Mouse (Mus musculus): ENCODE measurements around the gene Yju2. TPM values are rescaled to one million over a fixed set of nuclear protein-coding genes. Genes with fewer than 3 reads are reported as not detected.

Yju2 gene
- polyA plus RNA-seq, 1 experiment from 2014 or later = 20.0 TPM

DNA sequence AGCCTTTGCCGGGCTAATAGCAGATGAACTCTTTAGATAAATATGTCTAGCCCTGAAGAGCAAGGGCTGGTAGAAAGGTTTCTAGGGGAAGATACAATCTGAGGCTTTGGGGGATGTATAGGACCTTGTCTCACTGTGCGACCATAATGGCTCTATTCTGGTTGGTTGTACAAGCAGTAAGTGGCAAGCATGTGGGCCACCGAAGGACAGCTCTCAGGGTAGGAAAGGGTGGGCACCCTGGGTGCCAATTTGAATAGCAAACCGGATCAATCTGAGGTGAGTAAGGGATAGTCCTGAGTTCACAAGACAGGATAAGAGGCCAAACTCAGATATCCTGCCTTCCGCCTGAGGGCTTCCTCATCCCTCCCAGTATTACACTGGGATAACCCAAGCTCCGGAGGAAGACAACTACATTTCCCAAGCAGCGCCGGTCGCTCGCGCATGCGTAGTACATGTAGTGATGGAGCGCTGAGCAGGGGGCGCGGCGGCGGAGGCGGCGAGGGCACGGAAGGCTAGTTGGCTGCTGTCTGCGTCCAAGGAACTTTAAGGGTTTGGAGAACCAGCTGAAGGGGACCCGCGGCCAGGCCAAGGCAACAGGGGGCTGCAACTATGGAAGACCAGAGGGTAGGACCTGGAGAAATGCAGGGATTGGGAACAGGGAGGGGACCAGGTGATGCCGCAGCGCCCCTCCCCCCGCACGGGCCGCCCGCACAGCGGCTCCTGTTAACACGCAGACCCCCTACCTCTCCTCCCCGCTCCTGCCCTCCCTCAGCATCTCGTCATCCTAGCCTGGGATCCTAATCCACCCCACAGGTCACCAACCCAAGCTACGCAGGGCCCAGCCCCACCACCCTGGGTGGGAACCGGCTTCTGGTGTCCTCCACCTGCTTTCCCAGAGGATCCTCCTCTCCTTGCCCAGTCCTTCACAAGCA, 27.4 kb downstream of the Yju2 start, which contains the start of gene Fsd1:
TSS of gene Fsd1 (plus strand) at position 480 of the 932 bp plus-strand sequence.
- WGBS = 9% methylated on average over 33 of the region's 35 CpGs
- ATAC-seq (ENCODE audit: low FRiP score, low TSS enrichment) (peak; percentile 89), DNase-seq (peak; percentile 95)
- H3K27me3 ChIP-seq (ENCODE audit: control insufficient read depth, insufficient read depth, low read length) = no peaks in the 10 kb centered on the region
- peaks cover 7% of the 10 kb centered on the region for H3K4me1 ChIP-seq (ENCODE audit: control insufficient read depth, insufficient read depth, low read length)
- peaks cover 23% of the 10 kb centered on the region for H3K36me3 ChIP-seq (ENCODE audit: control insufficient read depth, insufficient read depth, low read length)
- H3K4me2 ChIP-seq (ENCODE audit: low read length) = peak within 1 kb of the TSS; percentile 91
- no peaks in the 10 kb centered on the region for H3K9me3 ChIP-seq (ENCODE audit: control insufficient read depth, low read length)
- peak within 1 kb of the TSS; percentile 78 for H3K4me3 ChIP-seq (replicated peaks; ENCODE audit: low read depth, low read length)
- peak within 1 kb of the TSS; percentile 70 for H3K27ac ChIP-seq (replicated peaks; ENCODE audit: low read depth, low read length)
- H3K9ac ChIP-seq (replicated peaks; ENCODE audit: low read length) = peak within 1 kb of the TSS; percentile 84

DNA sequence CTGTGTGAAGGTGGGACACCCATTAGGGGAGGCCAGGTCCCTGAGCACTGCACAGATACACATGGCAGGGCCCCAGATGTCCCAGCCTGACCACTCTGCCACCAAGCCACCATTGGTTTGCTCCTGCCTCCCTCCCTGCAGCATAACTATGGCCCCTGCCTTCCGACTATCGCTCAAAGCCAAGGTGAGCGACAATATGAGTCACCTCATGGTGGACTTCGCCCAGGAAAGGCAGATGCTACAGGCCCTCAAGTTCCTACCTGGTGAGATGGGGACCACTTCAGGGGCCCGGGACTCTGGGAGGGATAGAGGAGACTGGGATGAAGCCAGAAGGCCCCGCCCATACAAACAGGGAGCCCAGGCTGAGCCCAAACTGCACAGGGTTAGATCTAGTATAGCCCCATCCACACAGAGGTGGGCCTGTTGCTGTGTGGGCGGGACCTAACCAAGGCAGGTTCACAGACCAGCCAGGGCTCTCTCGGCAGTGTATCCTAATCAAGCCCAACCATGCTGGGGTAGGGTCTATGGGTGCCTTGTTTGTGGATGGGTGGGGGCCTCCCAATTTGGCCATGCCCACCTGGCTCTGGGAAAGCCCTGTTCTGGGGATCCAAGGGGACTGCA, 31.5 kb downstream of the Yju2 start:
- Histone ChIP-seq H3K4me3 (replicated peaks; ENCODE audit: low read depth, low read length) (no peak overlapping the region), H3K36me3 (ENCODE audit: control insufficient read depth, insufficient read depth, low read length) (peaks cover 61% of the 10 kb centered on the region), H3K9ac (replicated peaks; ENCODE audit: low read length) (no peak overlapping the region), H3K4me1 (ENCODE audit: control insufficient read depth, insufficient read depth, low read length) (peaks cover 7% of the 10 kb centered on the region), H3K27me3 (ENCODE audit: control insufficient read depth, insufficient read depth, low read length) (no peaks in the 10 kb centered on the region), H3K9me3 (ENCODE audit: control insufficient read depth, low read length) (no peaks in the 10 kb centered on the region), H3K4me2 (ENCODE audit: low read length) (no peak overlapping the region), H3K27ac (replicated peaks; ENCODE audit: low read depth, low read length) (no peak overlapping the region)
- DNase-seq (no peak), ATAC-seq (ENCODE audit: low FRiP score, low TSS enrichment) (no peak)
- WGBS = 91% methylated on average over 8 of the region's 8 CpGs

DNA sequence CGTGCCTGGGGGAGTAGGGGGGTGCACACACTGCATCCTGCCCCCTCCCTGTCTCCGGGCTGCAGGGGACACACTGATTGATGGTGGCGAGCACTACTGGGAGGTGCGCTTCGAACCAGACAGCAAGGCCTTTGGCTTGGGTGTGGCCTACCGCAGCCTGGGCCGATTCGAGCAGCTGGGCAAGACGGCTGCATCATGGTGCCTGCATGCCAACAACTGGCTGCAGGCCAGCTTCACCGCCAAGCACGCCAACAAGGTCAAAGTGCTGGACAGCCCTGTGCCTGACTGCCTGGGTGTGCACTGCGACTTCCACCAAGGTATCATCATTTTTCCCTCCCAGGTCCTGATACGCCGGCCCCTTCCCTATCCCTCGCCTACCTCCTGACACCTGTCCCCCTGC, 37.1 kb downstream of the Yju2 start:
- 91% methylated on average over 15 of the region's 15 CpGs for WGBS
- ATAC-seq (ENCODE audit: low FRiP score, low TSS enrichment) (no peak), DNase-seq (no peak)
- H3K36me3 ChIP-seq (ENCODE audit: control insufficient read depth, insufficient read depth, low read length) = peaks cover 63% of the 10 kb centered on the region
- H3K4me3 ChIP-seq (replicated peaks; ENCODE audit: low read depth, low read length) = no peak overlapping the region
- no peaks in the 10 kb centered on the region for H3K9me3 ChIP-seq (ENCODE audit: control insufficient read depth, low read length)
- peaks cover 9% of the 10 kb centered on the region; the same call in 1 of the 2 replicates for H3K27me3 ChIP-seq (ENCODE audit: control insufficient read depth, insufficient read depth, low read length)
- no peak overlapping the region for H3K9ac ChIP-seq (replicated peaks; ENCODE audit: low read length)
- H3K4me1 ChIP-seq (ENCODE audit: control insufficient read depth, insufficient read depth, low read length) = no peaks in the 10 kb centered on the region
- H3K4me2 ChIP-seq (ENCODE audit: low read length) = no peak overlapping the region
- H3K27ac ChIP-seq (replicated peaks; ENCODE audit: low read depth, low read length) = no peak overlapping the region

DNA sequence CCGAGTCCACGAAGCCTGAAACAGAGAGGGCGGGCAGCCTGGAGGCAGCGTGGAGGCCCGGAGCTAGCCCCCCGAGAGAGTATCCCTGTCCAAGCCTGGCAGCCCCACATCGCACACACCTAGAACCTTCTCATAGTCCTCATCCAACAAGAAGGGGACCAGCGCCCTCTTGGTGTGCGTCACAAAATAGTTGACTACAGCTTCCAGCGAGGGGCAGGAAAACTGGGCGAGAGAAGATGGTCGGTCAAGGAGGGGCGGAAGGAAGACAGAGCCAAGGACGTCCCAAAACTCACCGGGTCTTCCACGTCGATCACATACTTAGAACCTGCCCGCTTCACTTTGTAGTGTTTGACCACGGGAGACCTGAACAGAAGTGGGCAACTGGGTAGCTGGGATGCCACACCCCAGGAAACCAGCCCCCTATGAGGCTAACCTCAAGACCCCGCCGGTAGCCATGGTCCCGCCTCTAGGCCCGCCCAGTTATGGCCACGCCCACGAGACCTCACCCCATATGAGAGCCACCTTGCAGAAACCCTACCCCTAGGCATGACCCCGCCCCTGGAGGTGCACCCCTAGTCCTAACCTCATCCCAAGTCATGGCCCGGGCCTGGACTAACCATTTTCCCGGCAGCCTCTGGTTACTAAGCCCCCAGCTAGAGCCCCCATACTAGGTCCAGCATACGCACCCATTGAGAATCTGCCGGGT, 41.0 kb downstream of the Yju2 start:
- Histone ChIP-seq H3K27me3 (ENCODE audit: control insufficient read depth, insufficient read depth, low read length) (peaks cover 9% of the 10 kb centered on the region; the same call in 1 of the 2 replicates), H3K4me3 (replicated peaks; ENCODE audit: low read depth, low read length) (no peak overlapping the region), H3K27ac (replicated peaks; ENCODE audit: low read depth, low read length) (no peak overlapping the region), H3K4me1 (ENCODE audit: control insufficient read depth, insufficient read depth, low read length) (no peaks in the 10 kb centered on the region), H3K9me3 (ENCODE audit: control insufficient read depth, low read length) (no peaks in the 10 kb centered on the region), H3K9ac (replicated peaks; ENCODE audit: low read length) (no peak overlapping the region), H3K36me3 (ENCODE audit: control insufficient read depth, insufficient read depth, low read length) (peaks cover 27% of the 10 kb centered on the region), H3K4me2 (ENCODE audit: low read length) (no peak overlapping the region)
- ATAC-seq (ENCODE audit: low FRiP score, low TSS enrichment) (peak; percentile 32; the same call in 1 of the 2 replicates), DNase-seq (no peak)
- 10% methylated on average over 30 of the region's 30 CpGs for WGBS

DNA sequence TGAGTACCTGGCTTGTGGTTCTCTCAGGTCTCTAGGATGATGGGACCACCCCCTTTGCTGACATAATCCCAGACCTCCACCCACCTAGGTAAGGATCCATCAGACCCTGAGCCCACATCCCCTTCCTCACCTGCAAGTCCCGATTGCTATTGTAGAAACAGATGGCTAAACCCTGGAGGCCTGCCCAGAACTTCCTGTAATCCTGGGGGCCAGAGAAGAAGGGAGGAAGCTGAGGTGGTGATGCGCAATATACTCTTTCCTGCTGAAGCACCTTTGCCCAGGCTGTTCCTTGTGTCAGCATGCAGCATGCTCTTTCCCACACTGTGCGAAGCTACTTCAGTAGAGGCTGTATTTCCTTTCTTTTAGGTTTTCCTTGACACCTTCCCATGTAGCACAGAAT, 44.1 kb downstream of the Yju2 start:
- no peak for ATAC-seq (ENCODE audit: low FRiP score, low TSS enrichment)
- no peak overlapping the region for H3K4me3 ChIP-seq (replicated peaks; ENCODE audit: low read depth, low read length)
- no peaks in the 10 kb centered on the region for H3K9me3 ChIP-seq (ENCODE audit: control insufficient read depth, low read length)
- no peak overlapping the region for H3K9ac ChIP-seq (replicated peaks; ENCODE audit: low read length)
- no peak for DNase-seq
- 92% methylated on average over 3 of the region's 3 CpGs for WGBS
- H3K36me3 ChIP-seq (ENCODE audit: control insufficient read depth, insufficient read depth, low read length) = no peaks in the 10 kb centered on the region
- no peak overlapping the region for H3K27ac ChIP-seq (replicated peaks; ENCODE audit: low read depth, low read length)
- H3K4me2 ChIP-seq (ENCODE audit: low read length) = no peak overlapping the region
- H3K4me1 ChIP-seq (ENCODE audit: control insufficient read depth, insufficient read depth, low read length) = peaks cover 4% of the 10 kb centered on the region; the same call in 1 of the 2 replicates
- peaks cover 9% of the 10 kb centered on the region; the same call in 1 of the 2 replicates for H3K27me3 ChIP-seq (ENCODE audit: control insufficient read depth, insufficient read depth, low read length)

DNA sequence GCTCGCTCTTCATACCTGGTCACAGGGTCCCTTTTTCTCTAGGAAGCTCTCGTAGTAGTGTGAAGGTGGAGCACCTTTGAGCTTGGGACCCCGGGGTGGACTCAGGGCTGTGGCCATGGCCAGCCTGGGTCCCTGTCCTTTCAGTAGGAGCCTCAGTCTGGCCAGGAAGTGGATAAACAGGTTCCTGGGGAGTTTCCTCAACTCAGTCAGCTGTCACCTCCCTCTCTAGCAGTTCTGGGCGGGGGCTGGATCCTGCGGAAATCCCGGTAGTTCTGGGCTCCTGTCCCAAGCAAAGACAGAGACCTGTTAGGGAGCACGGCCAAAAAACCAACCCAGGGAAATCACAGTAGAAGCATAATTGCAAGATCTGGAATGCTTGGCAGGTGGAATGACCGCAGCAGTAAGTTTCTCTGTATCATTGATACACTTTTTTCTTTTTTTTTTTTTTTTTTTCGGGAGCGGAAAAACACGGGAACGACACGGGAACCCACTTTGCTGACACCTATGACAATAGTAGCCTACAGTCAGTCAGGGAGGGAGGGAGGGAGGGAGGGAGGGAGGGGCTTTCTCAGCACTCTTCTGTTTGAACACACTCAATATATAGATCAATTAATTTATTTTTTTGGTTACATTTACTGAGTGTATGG, 46.6 kb downstream of the Yju2 start, which contains the start of the genes Stap2 and Mpnd:
TSS of gene Stap2 (minus strand) at position 170 of the 647 bp plus-strand sequence.
TSS of gene Mpnd (plus strand) at position 297 of the 647 bp plus-strand sequence.
- Histone ChIP-seq H3K4me1 (ENCODE audit: control insufficient read depth, insufficient read depth, low read length) (peaks cover 12% of the 10 kb centered on the region), H3K27ac (replicated peaks; ENCODE audit: low read depth, low read length) (no peak within 1 kb of the TSS), H3K27me3 (ENCODE audit: control insufficient read depth, insufficient read depth, low read length) (peaks cover 3% of the 10 kb centered on the region; the same call in 1 of the 2 replicates), H3K4me2 (ENCODE audit: low read length) (no peak within 1 kb of the TSS), H3K4me3 (replicated peaks; ENCODE audit: low read depth, low read length) (no peak within 1 kb of the TSS), H3K36me3 (ENCODE audit: control insufficient read depth, insufficient read depth, low read length) (no peaks in the 10 kb centered on the region), H3K9me3 (ENCODE audit: control insufficient read depth, low read length) (no peaks in the 10 kb centered on the region), H3K9ac (replicated peaks; ENCODE audit: low read length) (no peak within 1 kb of the TSS)
- WGBS = 55% methylated on average over 13 of the region's 13 CpGs
- DNase-seq (peak; percentile 84), ATAC-seq (ENCODE audit: low FRiP score, low TSS enrichment) (no peak)

DNA sequence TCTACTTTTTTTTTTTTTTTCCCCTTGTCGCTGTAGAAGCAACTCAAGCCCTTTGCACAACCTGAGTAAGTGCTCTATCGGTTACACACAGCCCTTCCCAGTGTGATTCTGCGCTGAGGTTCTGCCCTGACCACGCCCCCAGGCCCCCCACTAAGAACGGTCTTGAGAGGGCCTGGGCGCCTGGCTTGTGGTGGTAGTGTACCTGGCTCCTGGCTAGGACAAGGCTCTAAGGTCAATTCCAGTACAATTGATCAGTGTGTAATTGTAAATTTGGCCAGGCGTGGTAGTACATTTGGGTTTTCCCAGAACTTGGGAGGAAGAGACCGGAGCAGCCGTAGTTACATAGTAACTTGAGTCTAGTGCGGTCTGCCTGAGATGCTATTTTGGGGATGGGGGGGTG, 48.1 kb downstream of the Yju2 start:
- DNase-seq = no peak
- Histone ChIP-seq H3K36me3 (ENCODE audit: control insufficient read depth, insufficient read depth, low read length) (peaks cover 12% of the 10 kb centered on the region), H3K27ac (replicated peaks; ENCODE audit: low read depth, low read length) (peak overlapping the region; percentile 97; the same call in 1 of the 2 replicates)

More for the DNA sequence above, 48.1 kb downstream of the Yju2 start:
- Histone ChIP-seq H3K27me3 (ENCODE audit: control insufficient read depth, insufficient read depth, low read length) (no peaks in the 10 kb centered on the region), H3K9ac (replicated peaks; ENCODE audit: low read length) (no peak overlapping the region), H3K4me2 (ENCODE audit: low read length) (no peak overlapping the region), H3K4me3 (replicated peaks; ENCODE audit: low read depth, low read length) (no peak overlapping the region), H3K4me1 (ENCODE audit: control insufficient read depth, insufficient read depth, low read length) (peaks cover 21% of the 10 kb centered on the region), H3K9me3 (ENCODE audit: control insufficient read depth, low read length) (no peaks in the 10 kb centered on the region)
- ATAC-seq (ENCODE audit: low FRiP score, low TSS enrichment) = no peak
- WGBS = 53% methylated on average over 10 of the region's 10 CpGs
